Mouse (Mus musculus): Measurements from ENCODE around the gene Rabl6.
A peak's percentile ranks its signal among the peaks of the same experiment; 100 is the strongest.

Rabl6 gene

DNA sequence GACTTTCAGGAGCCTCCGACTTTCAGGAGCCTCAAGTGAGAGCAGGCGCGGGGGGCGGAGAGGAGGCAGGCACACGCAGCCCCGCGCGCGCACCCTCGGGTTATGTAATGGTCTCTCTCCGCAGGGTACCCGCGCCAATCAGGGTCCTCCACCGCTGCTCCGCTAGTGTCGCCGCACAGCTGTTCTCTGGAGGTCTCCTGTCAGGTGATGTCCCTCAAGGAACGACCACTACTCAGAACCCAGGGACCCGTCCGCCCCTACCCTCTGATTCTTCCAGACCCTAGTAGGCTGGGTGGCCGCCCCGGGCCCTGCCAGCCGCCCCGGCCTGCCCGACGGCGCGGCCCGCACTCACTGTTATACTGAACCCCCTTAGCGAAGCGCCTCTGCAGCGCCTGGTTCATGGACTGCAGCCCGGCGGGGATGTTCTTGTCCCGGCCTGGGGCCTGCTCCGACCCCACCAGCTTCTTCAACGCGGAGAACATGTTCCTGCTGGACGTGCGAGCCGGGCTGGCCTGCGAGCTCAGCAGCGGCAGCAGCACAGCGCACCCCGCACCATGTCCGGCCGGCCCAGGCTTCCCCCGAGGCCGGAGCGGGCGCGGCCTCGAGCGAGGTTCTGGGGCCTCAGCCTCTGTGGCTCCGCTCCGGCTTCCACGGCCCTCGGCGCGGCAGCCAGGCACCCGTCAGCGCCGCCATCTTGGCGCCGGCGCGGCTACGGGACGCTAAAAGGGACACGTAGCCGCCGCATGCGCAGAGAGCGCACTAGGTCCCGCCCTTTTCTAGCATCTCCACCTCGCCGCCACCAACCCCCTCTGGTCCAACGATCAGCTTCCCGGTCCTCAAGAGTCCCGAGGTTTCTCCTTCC lies at the start of gene Rabl6:
Rabl6 (minus strand) TSS at position 761 of the 862 bp plus-strand sequence.
- peak; percentile 82 to 85 for DNase-seq (ENCODE audit: low spot score in 2 of 2)

DNA sequence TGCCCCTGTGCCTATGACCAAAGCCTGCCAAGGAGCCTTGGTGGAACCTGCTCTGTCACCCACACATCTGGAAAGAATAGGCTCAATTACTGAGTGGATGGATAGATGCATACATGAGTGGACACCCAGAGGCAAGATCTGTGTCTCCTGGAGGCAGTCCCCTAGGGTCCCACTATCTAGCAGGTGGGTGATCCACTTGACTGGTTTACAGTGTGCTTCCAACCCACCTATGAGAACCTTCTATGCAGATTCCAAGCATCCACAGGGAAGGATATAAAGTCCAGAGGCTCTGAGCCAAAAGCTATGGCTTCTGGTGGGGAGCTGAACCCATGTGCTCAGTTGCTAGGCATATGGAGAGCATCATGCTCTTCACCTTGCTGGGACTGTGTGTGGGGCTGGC lies 49.3 kb upstream of the Rabl6 start, which contains the start of gene Lcn5:
Lcn5 (plus strand) TSS at position 301 of the 400 bp plus-strand sequence.
- DNase-seq (ENCODE audit: low spot score in 2 of 2) = no peak

DNA sequence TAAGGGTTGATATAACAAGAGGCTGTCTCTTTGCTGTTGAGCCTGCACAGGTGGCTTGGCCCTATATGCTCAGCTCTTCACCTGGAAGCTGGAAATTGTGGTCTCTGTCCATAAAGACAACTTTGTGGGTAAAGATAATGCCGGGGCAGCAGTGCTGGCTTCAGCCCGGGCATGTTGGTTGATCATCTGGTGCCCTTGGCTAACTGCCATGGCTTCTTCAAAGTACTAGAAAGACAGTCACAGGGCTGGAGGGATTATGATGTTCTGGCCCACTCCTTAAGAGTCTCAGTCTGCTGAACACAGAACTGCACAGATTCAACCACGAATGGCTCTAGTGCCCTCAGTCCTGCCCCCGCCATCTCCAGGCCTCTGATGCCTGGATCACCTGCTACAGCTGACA lies 48.9 kb upstream of the Rabl6 start:
- DNase-seq (ENCODE audit: low spot score in 2 of 2) = no peak

DNA sequence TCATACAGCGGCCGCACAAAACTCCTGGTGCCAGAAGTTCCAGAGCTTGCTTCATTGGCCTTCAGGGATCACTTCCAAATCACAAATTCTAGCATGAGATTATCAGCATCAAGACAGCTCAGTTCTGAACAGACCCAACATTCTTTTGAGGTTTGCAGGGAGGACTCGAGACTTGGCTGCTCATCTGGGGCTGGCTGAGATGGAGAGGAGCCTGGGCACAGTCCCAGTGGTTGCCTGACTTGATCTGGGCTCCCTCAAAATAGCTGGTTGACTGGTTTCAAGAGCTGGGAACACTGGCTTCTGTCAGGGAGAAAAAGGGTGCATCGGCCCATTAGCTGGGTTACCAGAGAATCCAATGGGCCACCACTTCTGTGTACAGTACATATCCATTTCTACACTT lies 48.4 kb upstream of the Rabl6 start:
- DNase-seq (ENCODE audit: low spot score in 2 of 2) = no peak

DNA sequence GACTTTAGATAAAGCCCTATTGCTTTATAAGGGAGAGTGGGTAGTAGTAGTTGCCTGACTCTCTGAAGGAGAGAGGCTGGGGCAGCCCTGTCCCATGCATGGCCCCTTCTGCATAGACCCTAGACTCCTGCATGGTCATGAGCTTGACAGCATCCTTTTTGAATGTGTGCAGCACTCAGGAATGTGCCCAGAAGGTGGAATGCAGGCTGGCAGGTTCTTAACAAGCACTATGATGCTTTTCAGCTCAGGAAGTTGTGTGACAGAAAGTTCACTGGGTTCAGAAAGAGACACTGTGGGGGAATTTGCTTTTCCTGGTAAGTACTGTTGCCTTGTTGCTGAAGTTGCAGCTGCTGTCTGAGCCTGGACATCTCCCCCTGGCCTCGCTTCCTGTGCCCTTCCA lies 46.2 kb upstream of the Rabl6 start:
- DNase-seq (ENCODE audit: low spot score in 2 of 2) = no peak

DNA sequence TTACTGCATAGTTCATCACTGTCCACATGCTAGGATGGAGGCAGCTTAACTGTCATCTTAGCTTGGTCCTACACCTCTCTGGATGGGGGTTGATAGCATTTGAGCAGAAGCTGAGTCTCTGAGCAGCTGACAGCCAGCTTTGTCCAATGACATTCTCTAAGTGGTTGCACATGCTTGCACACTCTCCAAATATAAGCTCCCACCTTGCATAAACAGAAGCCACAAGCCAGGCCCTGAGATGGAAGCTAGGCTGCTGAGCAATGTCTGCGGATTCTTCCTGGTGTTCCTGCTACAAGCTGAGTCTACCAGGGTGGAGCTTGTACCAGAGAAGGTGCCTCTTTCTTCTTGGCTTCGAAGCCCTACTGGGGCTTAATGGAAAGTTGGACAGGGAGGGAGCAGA lies 44.6 kb upstream of the Rabl6 start, which contains the start of gene Lcn8:
Lcn8 (plus strand) TSS at position 219 of the 400 bp plus-strand sequence.
- DNase-seq (ENCODE audit: low spot score in 2 of 2) = no peak

DNA sequence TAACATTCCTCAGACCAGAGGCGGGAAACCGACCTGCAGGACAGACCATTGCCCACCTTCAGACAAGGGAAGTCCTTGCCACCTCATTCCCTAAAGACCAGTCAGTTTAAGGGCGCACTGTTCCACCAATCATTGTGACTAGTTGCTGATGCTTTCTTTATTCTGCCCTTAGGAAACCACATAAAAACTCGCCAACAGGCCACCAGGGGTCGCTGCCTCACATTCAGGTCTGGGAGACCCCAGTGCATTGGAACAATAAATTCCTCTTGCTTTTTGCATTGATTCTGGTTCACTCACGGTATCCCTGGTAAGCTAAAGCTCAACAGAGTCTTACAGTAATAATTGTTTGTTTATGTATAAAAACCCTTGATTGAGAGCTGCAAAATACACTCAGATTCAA lies 31.6 kb upstream of the Rabl6 start:
- DNase-seq (ENCODE audit: low spot score in 2 of 2) = no peak

DNA sequence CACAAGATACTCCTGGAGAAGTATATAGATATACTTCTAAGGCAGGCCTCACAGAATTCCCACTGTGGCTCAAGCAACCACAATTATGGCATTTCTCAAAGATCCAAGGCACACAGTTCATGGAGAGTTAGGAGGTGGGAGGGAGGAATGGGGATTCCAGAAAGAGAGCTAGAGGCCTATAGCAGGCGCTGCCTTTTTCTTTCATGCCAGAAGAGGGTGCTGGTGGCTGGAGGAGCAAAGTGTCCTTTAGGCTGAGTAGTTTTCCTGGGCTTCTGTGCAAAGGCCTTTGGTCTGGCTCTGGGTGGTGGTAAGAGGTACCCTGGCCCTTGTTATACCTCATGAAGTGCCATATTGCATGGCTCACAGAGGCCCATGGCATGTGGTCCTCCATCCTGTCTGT lies 25.7 kb upstream of the Rabl6 start:
- no peak for DNase-seq (ENCODE audit: low spot score in 2 of 2)

DNA sequence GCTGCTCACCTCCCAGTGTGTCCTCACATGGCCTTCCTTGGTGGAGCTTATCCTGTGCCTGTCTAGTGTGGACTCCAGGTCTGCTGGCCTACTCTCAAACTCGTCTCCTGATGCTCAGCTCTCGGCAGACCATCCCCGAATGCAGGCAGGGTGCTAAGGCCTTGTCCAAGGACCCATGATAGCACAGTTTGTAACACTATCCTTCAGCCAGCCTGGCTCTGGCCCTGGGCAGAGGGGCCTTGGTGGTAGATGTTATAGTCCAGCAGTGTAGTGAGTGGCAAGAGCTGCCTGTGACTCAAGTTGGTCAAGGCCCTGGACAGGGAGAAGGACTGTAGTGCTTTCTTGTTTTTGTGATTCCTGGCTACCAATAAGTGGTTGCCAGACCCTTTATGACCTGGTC lies 25.3 kb upstream of the Rabl6 start:
- no peak for DNase-seq (ENCODE audit: low spot score in 2 of 2)

DNA sequence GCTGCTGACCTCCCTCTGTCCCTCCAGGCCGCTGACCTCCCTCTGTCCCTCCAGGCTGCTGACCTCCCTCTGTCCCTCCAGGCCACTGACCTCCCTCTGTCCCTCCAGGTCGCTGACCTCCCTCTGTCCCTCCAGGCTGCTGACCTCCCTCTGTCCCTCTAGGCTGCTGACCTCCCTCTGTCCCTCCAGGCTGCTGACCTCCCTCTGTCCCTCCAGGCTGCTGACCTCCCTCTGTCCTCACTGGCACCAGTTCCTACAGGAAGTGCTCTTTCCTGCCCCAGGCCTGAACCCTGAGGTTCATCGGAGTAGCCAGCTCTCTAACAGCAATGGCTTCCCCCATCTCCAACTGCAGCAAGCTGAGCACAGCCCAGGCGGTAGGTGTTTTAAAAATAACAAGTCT lies 20.4 kb upstream of the Rabl6 start:
- peak in 1 of 2 experiments; percentile 11 for DNase-seq (ENCODE audit: low spot score in 2 of 2)

DNA sequence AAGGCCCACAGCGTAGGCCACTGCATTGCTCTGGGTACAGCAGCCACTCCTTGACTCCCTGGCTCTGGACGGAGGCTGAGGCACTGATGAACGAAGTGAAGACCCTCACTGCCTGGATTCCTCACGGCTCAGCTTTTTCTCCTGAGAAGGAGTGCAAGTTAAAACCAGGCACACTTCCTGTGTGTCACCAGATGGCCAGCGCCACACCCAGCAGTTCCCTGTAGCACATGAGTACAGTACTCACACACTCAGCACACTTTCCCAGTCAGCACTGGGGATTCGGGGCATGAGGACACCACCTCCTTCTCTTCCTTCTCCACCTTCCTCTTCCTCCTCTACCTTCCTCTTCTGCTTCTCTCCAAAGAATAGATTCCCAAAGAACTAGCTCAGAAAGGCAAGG lies 19.5 kb upstream of the Rabl6 start, which contains the start of gene Fcna:
Fcna (minus strand) TSS at position 220 of the 400 bp plus-strand sequence.
- DNase-seq (ENCODE audit: low spot score in 2 of 2) = no peak

DNA sequence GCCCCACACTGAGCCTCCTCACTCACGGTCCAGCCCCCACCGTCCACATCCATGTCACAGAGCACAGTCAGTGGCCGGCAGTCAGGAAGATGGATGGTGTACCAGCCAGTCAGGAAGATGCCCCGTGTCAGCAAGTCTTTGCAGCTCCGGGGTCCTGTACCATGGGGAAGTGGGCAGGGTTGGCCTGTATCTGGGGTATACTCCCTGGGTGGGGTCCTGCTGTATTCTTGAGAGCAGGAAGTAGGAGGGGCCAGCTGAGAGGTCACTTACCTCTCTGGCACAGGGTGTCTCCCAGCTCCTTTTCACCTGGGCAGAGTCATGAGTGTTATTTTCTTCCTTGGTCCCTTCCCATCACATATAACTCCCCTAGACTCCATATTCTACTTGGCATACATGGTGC lies 17.7 kb upstream of the Rabl6 start:
- DNase-seq (ENCODE audit: low spot score in 2 of 2) = no peak

DNA sequence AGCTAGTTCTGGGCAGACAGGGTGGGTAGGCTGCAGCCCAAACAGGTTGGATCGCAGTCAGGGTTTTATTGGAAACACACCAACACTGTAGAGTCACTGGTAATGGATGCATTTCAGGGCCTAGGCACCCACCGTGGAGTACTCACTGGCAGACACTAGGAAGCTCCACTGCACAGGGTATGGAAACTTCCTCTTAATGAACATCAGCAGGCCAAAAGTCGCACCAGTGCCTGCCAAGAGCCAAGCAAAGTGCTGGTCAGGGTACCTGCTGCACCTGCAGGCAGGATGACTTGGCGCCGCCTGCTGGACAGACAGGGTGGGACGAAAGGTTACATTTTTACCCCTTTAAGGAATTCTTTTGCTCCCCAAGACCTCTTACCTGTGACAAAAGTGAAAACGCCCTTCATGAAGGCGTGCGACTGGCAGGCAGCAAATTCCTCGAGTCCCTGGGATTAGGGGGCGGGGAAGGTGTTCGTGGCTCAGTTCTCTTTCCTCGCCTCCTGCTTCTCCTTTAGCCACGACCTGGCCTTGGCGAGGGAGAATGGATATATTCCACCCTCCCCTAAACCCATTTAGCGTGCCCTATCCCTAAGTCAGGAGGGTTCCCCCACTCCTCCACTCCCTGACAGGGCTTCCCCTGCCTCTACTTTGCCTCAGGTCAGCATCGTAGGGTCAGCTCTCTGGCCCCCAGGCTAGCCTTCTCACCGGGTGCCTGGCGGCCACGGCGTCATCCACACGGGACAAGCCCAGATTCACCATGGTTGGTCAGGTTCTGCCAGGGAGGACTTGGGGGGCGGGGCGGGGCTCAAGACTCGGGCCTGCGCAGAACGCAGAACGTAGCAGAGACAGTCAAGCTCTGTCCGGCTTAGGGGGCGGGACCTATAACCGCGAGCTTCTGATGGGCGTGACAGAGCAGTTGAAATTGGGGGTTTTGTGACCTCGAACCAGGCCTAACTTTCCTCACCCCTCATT lies 13.2 kb upstream of the Rabl6 start, which contains the start of gene Tmem141:
Tmem141 (minus strand) TSS at position 777 of the 972 bp plus-strand sequence.
- DNase-seq (ENCODE audit: low spot score in 2 of 2) = peak; percentile 66 to 77

DNA sequence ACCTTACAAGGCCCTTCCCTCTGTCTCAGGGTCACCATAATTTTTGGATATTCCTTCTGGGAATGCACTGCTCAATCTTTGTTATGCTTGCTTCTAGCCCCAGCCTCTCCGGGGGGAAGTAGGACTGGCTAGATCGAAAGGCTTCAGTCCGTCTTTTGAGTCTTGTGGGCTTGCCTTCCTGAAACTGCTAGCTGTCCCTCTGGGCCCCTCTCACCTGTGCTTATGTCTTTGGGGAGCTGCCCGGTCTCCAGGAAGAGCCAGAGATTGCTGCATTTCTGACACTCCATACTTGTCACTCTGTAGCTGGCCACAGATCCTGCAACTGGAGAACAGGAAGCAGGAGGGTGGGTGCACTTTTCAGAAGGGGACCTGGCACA lies 12.5 kb upstream of the Rabl6 start:
- no peak for DNase-seq (ENCODE audit: low spot score in 2 of 2)

DNA sequence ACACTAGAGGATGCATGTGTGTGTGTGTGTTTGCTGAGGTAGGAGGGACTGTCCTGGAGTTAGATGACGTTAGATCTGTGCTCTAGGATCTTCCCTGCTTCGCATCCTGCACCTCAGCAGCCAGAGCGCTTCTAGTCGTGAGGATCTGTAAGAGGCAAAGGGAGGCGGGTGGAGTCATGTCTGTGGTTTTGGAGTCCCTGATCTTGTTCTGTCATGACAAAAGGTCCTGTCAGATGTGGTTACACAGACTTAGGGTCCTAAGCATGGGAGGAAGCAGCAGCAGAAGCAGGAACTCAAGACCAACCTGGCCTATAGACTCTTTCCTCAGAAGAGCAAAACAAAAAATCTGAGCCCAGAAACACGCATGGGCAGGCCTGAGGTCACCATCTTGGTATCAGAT lies 12.1 kb upstream of the Rabl6 start:
- DNase-seq (ENCODE audit: low spot score in 2 of 2) = peak in 1 of 2 experiments; percentile 7

DNA sequence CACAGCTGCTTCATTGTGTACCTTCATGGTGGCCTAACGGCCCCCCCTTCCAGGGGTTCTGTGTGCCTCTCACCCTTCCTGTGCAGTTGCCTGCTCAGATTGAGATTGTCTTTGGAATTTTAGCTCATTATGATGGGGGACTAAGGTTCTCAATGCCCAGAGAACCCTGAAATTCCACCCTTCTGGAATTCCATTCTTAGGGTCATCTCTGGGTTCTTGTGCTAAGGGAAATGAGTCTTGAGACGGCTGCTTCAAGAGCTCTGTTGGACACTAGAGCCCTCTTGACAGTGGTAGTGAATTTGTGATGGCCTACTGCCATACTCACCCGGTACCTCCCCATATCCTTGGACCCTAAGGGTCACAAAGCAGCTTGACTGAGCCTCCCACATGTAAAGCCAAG lies 9.3 kb upstream of the Rabl6 start, which contains the start of gene Ccdc183:
Ccdc183 (minus strand) TSS at position 101 of the 400 bp plus-strand sequence.
- DNase-seq (ENCODE audit: low spot score in 2 of 2) = no peak

DNA sequence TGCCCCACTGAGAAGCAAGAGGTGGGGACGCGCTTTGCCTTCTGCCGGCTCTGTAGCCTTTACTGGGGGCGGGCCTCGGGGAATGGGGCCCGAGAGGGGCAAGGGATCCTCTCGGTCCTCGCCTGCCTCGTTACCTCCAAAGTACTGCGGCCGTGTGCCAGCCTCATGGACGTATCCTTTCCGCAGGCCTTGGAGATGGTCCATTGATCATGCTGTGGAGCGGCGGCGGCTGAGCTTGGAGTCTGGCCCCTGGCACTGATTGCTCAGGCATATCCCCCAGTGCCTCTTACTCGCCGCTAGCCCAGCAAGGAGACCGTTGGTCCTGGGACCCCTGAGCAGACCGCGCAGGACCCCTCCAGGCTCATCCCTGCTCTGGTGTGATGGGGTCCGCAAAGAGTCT lies 8.1 kb upstream of the Rabl6 start:
- DNase-seq (ENCODE audit: low spot score in 2 of 2) = no peak

DNA sequence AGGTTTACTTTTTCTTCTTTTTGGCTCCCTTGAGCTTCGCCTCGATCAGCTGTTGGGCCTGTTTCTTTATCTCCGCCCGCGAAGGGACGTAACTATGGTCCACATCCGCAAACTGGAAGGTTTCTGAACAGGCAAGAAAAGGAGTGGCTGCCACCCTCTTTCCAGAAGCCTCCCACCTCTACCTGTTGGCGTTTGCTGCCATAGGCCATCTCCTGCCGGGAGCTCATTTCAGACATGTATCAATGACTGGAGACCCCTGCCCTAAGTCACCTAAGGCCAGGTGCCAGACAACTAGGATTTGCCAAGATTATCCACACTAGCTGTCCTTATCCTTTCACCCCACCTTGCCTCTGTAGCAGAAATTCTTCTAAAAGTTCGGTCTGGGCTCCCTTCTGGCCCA lies 350 bp upstream of the Rabl6 start:
- DNase-seq (ENCODE audit: low spot score in 2 of 2) = peak in 1 of 2 experiments; percentile 5

DNA sequence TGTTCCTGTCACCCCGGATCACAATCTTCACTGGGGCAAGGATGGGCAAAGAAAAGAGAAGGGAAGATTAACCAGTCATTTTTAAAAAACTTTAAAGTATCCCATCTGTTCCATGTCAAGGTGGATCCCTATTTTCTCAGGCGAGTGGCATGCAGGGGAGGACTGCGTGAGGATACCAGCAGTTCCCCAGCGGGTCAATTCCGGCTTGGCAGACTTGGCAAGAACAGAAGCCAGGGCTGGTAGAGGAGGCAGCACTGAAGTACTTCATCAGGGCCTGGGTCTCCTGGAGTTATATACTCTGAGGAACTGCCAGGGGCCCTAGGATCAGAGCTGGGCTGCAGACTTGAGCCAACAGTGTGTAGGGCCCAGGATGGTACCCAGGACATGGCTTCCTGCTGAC lies 5.8 kb downstream of the Rabl6 start:
- no peak for DNase-seq (ENCODE audit: low spot score in 2 of 2)

DNA sequence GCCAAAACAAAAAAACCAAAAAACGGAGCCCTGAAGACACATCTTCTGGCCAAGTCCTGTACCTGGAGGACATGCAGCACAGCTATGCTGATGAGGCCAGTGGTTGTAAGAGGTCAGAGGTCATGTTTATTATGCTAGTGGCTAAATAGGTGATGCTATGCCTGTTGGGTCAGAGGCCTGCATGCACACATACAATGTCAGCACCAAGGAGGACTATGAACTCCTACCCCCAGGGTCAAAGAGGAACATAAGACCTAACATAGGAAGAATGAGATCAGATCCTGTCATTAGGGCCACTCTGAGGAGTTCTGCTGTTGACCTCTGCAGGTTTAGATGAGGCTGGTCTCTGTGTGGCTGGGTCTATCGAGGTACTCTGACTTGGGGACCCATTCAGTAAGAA lies 8.3 kb downstream of the Rabl6 start:
- DNase-seq (ENCODE audit: low spot score in 2 of 2) = no peak

DNA sequence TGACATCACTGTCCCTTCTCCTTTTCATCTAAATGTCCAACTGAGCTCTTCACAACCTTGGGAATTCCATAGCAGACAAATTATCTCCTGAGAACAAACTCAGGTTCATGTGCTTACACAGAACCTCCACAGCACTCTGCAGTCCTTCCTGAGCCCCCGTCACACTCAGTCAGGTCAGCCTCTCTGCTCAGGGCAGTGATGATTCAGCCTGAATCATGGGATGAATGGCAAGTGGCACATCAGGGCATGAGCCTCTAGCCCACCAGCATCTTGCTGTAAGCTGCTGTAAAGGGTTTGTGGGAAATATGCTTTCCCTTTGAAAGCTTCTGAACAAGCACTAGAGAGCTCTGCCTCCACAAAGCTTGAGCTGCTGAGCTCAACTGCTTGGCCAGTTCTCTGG lies 9.6 kb downstream of the Rabl6 start:
- no peak for DNase-seq (ENCODE audit: low spot score in 2 of 2)
